Mouse (Mus musculus) heart, postnatal 14 days (tissue): ENCODE results near the gene Lypd6b. TPM values are rescaled to one million over a fixed set of nuclear protein-coding genes. Genes with fewer than 3 reads are reported as not detected.

Source experiments
- total RNA-seq, 2 experiments: library from RNA; stranded (reverse); gene quantifications; 2 replicates each; pipeline ENCODE4 v1.2.3; 2021

Lypd6b gene
- total RNA-seq, 2 experiments from 2014 or later: 0.12 to 0.29 TPM

Other genes with a start within 250 kb of the Lypd6b start
- gene Kif5c, start 168.4 kb upstream of the Lypd6b start, total RNA-seq: under 1 TPM; 0.79 to 0.80 TPM